Comparison of ENCODE assay signal across 11 mouse cellular contexts in the genomic region with DNA sequence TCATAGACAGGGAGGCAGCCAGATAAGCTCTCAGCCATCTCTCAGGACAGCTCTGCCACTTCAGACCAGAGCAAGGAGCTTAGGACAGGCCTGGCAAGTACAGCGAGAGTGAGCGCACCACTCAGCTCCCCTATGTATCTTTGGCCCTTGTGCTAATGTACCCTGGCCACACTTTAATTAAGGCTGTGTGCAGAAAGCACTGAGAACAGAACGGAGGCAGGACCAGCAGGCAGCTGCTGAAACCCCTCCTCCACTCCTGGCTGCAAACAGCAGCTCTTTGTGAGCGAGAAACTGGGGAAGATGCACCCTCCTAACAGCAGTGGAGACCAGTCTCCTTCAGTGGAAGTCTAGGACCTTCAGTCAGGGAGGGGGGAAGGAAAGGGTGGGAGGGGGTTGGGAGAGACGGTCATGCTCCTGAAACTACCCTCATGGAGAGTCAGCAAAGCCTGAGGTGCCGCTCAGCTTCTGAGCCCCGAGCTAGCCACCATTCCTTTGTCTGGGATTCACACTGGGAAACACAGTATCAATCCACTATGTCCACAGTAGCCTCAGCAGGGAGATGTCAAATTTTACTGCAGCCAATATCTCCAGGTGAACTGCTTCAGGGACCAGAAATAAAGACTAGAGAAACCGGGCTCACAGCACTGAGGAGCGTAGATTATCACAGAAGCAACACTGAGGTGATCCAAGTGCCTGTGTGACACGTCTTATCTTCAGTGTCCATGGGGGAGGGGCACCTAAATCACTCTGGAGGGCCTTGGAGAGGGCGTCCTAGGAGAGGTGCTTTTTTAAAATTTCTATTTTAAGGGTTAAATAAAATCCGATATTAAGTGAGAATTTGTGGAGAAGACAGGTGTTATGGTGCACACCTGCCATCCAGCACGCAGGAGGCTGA. TPM values are rescaled to one million over a fixed set of nuclear protein-coding genes. Genes with fewer than 3 reads are reported as not detected.
DNase-seq lines count a peak whose midpoint lies in the region; ATAC-seq lines count a peak whose summit lies in the region.
"Had no signal": no experiment of that assay in that cellular context is flagged by ENCODE, and none has a peak within 500 bp of the region (broad histone marks: within the 10 kb centered on the region; RNA-seq: fewer than 3 reads in every experiment).

No protein-coding gene starts in this region.

- WGBS in heart, embryonic 15.5 days = 26% methylated on average over 13 of the region's 13 CpGs
- WGBS in forebrain, embryonic 10.5 days = 27% methylated on average over 13 of the region's 13 CpGs
- 27% methylated on average over 13 of the region's 13 CpGs for WGBS in liver, embryonic 11.5 days

- H3K9ac ChIP-seq in heart, embryonic 15.5 days = no peak overlapping the region
- no peak overlapping the region for H3K9ac ChIP-seq in liver, embryonic 11.5 days (ENCODE audit: low read depth, low read length)

- intact Hi-C loops in heart, postnatal 10 days (cut with DNase I) = no loop called here

- no peak overlapping the region for H3K4me3 ChIP-seq in heart, embryonic 15.5 days
- peak overlapping the region; percentile 18; the same call in 1 of the 2 replicates for H3K4me3 ChIP-seq in forebrain, embryonic 10.5 days
- H3K4me3 ChIP-seq in liver, embryonic 11.5 days (ENCODE audit: low read depth, low read length) = no peak overlapping the region

- no peak overlapping the region for H3K27ac ChIP-seq in heart, embryonic 15.5 days
- H3K27ac ChIP-seq in forebrain, embryonic 10.5 days = peak overlapping the region; percentile 84
- no peak overlapping the region for H3K27ac ChIP-seq in liver, embryonic 11.5 days (ENCODE audit: low read depth, low read length)

- 0 out of 2 replicates have a peak, but pooled peaks have one; percentile 28 for ATAC-seq in heart, embryonic 15.5 days (replicated peaks; ENCODE audit: insufficient number of reproducible peaks, insufficient read depth, low FRiP score, low read depth)
- peak; percentile 76 for ATAC-seq in liver, embryonic 11.5 days (replicated peaks; ENCODE audit: low FRiP score)
- ATAC-seq: CD4-positive, CD25-positive, alpha-beta regulatory T cell, adult 4 months had no signal

- no peaks in the 10 kb centered on the region for H3K9me3 ChIP-seq in heart, embryonic 15.5 days (replicated peaks)
- H3K9me3 ChIP-seq in forebrain, embryonic 10.5 days = no peaks in the 10 kb centered on the region
- H3K9me3 ChIP-seq in liver, embryonic 11.5 days (ENCODE audit: control insufficient read depth, low read length) = no peaks in the 10 kb centered on the region

- H3K4me2 ChIP-seq in heart, embryonic 15.5 days = peak overlapping the region; percentile 30
- H3K4me2 ChIP-seq in liver, embryonic 11.5 days = peak overlapping the region; percentile 37

- H3K4me1 ChIP-seq in heart, embryonic 15.5 days (replicated peaks) = peaks cover 7% of the 10 kb centered on the region
- peaks cover 33% of the 10 kb centered on the region for H3K4me1 ChIP-seq in forebrain, embryonic 10.5 days
- peaks cover 13% of the 10 kb centered on the region for H3K4me1 ChIP-seq in liver, embryonic 11.5 days (replicated peaks; ENCODE audit: control insufficient read depth, insufficient read depth, low read length)

- no peaks in the 10 kb centered on the region for H3K36me3 ChIP-seq in heart, embryonic 15.5 days
- H3K36me3 ChIP-seq in forebrain, embryonic 10.5 days (replicated peaks) = no peaks in the 10 kb centered on the region
- no peaks in the 10 kb centered on the region for H3K36me3 ChIP-seq in liver, embryonic 11.5 days (ENCODE audit: control insufficient read depth, insufficient read depth, low read length)

- no peaks in the 10 kb centered on the region for H3K27me3 ChIP-seq in heart, embryonic 15.5 days
- H3K27me3 ChIP-seq in forebrain, embryonic 10.5 days (ENCODE audit: poor library complexity, severe bottlenecking) = no peaks in the 10 kb centered on the region
- no peaks in the 10 kb centered on the region for H3K27me3 ChIP-seq in liver, embryonic 11.5 days (replicated peaks; ENCODE audit: control insufficient read depth, insufficient read depth, low read length)

- no peak for DNase-seq in heart, postnatal 10 days
- DNase-seq in brain, adult 2 months (ENCODE audit: low read depth, low spot score) = peak; percentile 59
- peak; percentile 51 for DNase-seq in forebrain, embryonic 10.5 days (ENCODE audit: extremely low spot score, low spot score)
- DNase-seq in liver, embryonic 11.5 days (ENCODE audit: low spot score) = no peak
- DNase-seq in cerebellum, postnatal 4 days (ENCODE audit: low spot score in 2 of 2) = no peak
- DNase-seq in thymus, adult 18-20 months = no peak
- DNase-seq in thymus, postnatal 25 days = no peak
- DNase-seq: kidney, adult 8-10 months had no signal

RNA-seq across cellular contexts. Expression of a gene that starts 18.0 kb away (rescaled TPM):
- polyA plus RNA-seq in heart, embryonic 15.5 days (2015; fragmentation: Nextera tagmentation; extraction: Ambion mirVana) = 12.5 and 17.6 TPM in 2 replicates
- total RNA-seq in heart, postnatal 10 days (2021) = 1 to 10 TPM; 5.1 to 7.9 TPM
- polyA plus RNA-seq in forebrain, embryonic 10.5 days (2016; fragmentation: Nextera tagmentation; extraction: Ambion mirVana) = 9.8 and 9.9 TPM in 2 replicates
- 1.1 and 1.7 TPM in 2 replicates for polyA plus RNA-seq in liver, embryonic 11.5 days (2014; fragmentation: Nextera tagmentation; extraction: Ambion mirVana)
- total RNA-seq: megakaryocyte progenitor cell, adult 5-6 weeks had no signal

Comparison
In these comparisons a context has a peak if more than half of its experiments do, and no peak if none do; other contexts are left out.
1. DNase-seq: peak in brain, adult 2 months (single experiment) and forebrain, embryonic 10.5 days (single experiment); none in heart, postnatal 10 days (0 of 2), liver, embryonic 11.5 days (single experiment), cerebellum, postnatal 4 days (0 of 2), thymus, adult 18-20 months (0 of 2) and thymus, postnatal 25 days (single experiment).